Mouse (Mus musculus) mesoderm, embryonic 11.5 days (tissue): Measurements from ENCODE around the gene Cmtm6.

ENCODE experiments used
- DNase-seq: peaks from one replicate; pipeline ENCODE4 v3.0.0-alpha.2; 2012; ENCODE audit warnings: low read depth, low spot score

The Cmtm6 gene

GRCm38 (mm10) chr9:114798845-114799244 lies 67.9 kb downstream of the Cmtm6 start:
- DNase-seq, result no peak
